Mouse (Mus musculus) neural tube, embryonic 15.5 days (tissue): ENCODE results near the gene Cd48. TPM values are rescaled to one million over a fixed set of nuclear protein-coding genes. Genes with fewer than 3 reads are reported as not detected.
"Not testable (repeated sequence)": the region's sequence is repeated elsewhere in the genome, so short reads cannot be mapped to it uniquely, and the experiment has no call there.

ENCODE experiments used
- ATAC-seq: fragments of 200-750 bp; cut with Nextera tagmentation; 2 replicates; pipeline ENCODE4 v1.8.0; 2017; ENCODE audit warnings: mild to moderate bottlenecking, moderate TSS enrichment, moderate library complexity; ENCODE audit not compliant: low FRiP score
- H3K27ac ChIP-seq: fragments of 300-500 bp; sonication (generic); replicated peaks from 2 replicates; pipeline ENCODE4 v1.5.1; 2015; ENCODE audit warnings: mild to moderate bottlenecking, inconsistent platforms
- H3K27me3 ChIP-seq: fragments of 300-500 bp; sonication (generic); replicated peaks from 2 replicates; pipeline ENCODE4 v1.6.1; 2015; ENCODE audit warnings: inconsistent platforms
- H3K36me3 ChIP-seq: fragments of 300-500 bp; sonication (generic); 2 replicates; pipeline ENCODE4 v1.6.1; 2015; ENCODE audit warnings: inconsistent platforms
- H3K4me1 ChIP-seq: fragments of 300-500 bp; sonication (generic); 2 replicates; pipeline ENCODE4 v1.6.1; 2015; ENCODE audit warnings: inconsistent platforms
- H3K4me2 ChIP-seq: fragments of 300-500 bp; sonication (generic); 2 replicates; pipeline ENCODE4 v1.6.1; 2015; ENCODE audit warnings: inconsistent platforms, mild to moderate bottlenecking, moderate library complexity
- H3K4me3 ChIP-seq: fragments of 300-500 bp; sonication (generic); replicated peaks from 2 replicates; pipeline ENCODE4 v1.5.1; 2015; ENCODE audit warnings: mild to moderate bottlenecking, inconsistent platforms
- H3K9ac ChIP-seq: fragments of 300-500 bp; sonication (generic); replicated peaks from 2 replicates; pipeline ENCODE4 v1.6.1; 2015; ENCODE audit warnings: mild to moderate bottlenecking, inconsistent platforms
- H3K9me3 ChIP-seq: fragments of 300-500 bp; sonication (generic); replicated peaks from 2 replicates; pipeline ENCODE4 v1.6.1; 2016; ENCODE audit warnings: inconsistent platforms
- WGBS: fragments of 180-500 bp; shearing (Covaris S2); methylation state at CpG from one replicate; pipeline ENCODE4 v1.1.7; 2015; ENCODE audit warnings: mixed read lengths; 5-methylcytosine and 5-hydroxymethylcytosine counted together
- microRNA-seq: library from miRNA; unstranded; fragments of <30 nt; microRNA quantifications from one replicate; pipeline ENCODE4, GENCODE M21; 2017
- polyA plus RNA-seq: library from polyadenylated mRNA; unstranded; fragments of >200 nt; fragmentation: Nextera tagmentation; extraction: Ambion mirVana; gene quantifications from 2 replicates; pipeline ENCODE4 v1.2.1, GENCODE M21; 2015

Gene Cd48
- polyA plus RNA-seq, 1 experiment from 2014 or later, result 1.3 TPM

GRCm38 (mm10) chr1:171713736-171714135 lies 31.9 kb downstream of the Cd48 start:
- H3K27me3 ChIP-seq, H3K4me3 ChIP-seq, ATAC-seq, H3K36me3 ChIP-seq, H3K4me2 ChIP-seq, H3K27ac ChIP-seq, H3K4me1 ChIP-seq, H3K9ac ChIP-seq, H3K9me3 ChIP-seq: not testable (repeated sequence)
- 100% methylated on average over 1 of the region's 1 CpGs for WGBS

- Histone ChIP-seq H3K27ac (no peak overlapping the region), H3K36me3 (no peaks in the 10 kb centered on the region), H3K4me1 (no peaks in the 10 kb centered on the region), H3K4me3 (no peak overlapping the region), H3K9me3 (no peaks in the 10 kb centered on the region), H3K9ac (no peak overlapping the region), H3K27me3 (no peaks in the 10 kb centered on the region), H3K4me2 (no peak overlapping the region)
- ATAC-seq, result no peak
- WGBS, result 17% methylated on average over 2 of the region's 2 CpGs
Measured at GRCm38 (mm10) chr1:171715434-171715833, 33.6 kb downstream of the Cd48 start.

- Histone ChIP-seq H3K4me3 (no peak overlapping the region), H3K4me1 (no peaks in the 10 kb centered on the region), H3K27ac (no peak overlapping the region), H3K4me2 (no peak overlapping the region), H3K36me3 (no peaks in the 10 kb centered on the region), H3K9ac (no peak overlapping the region), H3K9me3 (no peaks in the 10 kb centered on the region), H3K27me3 (no peaks in the 10 kb centered on the region)
- 29% methylated on average over 1 of the region's 1 CpGs for WGBS
- no peak for ATAC-seq
Measured at GRCm38 (mm10) chr1:171716232-171716631, 34.4 kb downstream of the Cd48 start.

GRCm38 (mm10) chr1:171731195-171731594 lies 49.4 kb downstream of the Cd48 start:
- H3K4me2 ChIP-seq, result no peak overlapping the region
- no peaks in the 10 kb centered on the region for H3K27me3 ChIP-seq
- H3K9ac ChIP-seq, result no peak overlapping the region
- no peak for ATAC-seq
- no peak overlapping the region for H3K27ac ChIP-seq
- H3K4me1 ChIP-seq, result no peaks in the 10 kb centered on the region
- H3K4me3 ChIP-seq, result no peak overlapping the region
- no peaks in the 10 kb centered on the region for H3K9me3 ChIP-seq
- no peaks in the 10 kb centered on the region for H3K36me3 ChIP-seq

- Histone ChIP-seq H3K36me3 (no peaks in the 10 kb centered on the region), H3K9ac (no peak overlapping the region), H3K27me3 (no peaks in the 10 kb centered on the region), H3K4me1 (no peaks in the 10 kb centered on the region), H3K27ac (no peak overlapping the region), H3K4me2 (no peak overlapping the region), H3K4me3 (no peak overlapping the region), H3K9me3 (no peaks in the 10 kb centered on the region)
- WGBS, result 94% methylated on average over 6 of the region's 6 CpGs
- ATAC-seq, result no peak
Measured at GRCm38 (mm10) chr1:171734898-171735297, 53.1 kb downstream of the Cd48 start.

GRCm38 (mm10) chr1:171748127-171748969 lies 66.5 kb downstream of the Cd48 start:
- Histone ChIP-seq H3K9ac (no peak overlapping the region), H3K4me1 (no peaks in the 10 kb centered on the region), H3K27ac (no peak overlapping the region), H3K36me3 (no peaks in the 10 kb centered on the region), H3K4me2 (no peak overlapping the region), H3K9me3 (no peaks in the 10 kb centered on the region), H3K4me3 (no peak overlapping the region), H3K27me3 (no peaks in the 10 kb centered on the region)
- WGBS, result 91% methylated on average over 3 of the region's 3 CpGs
- ATAC-seq, result no peak

Small RNAs within 50 kb of the gene (microRNA-seq; reads per million reads assigned to microRNA genes)
- gene Mir7683, result not detected

Other genes with a start within 250 kb of the Cd48 start
- 11.8 and 27.5 TPM in 2 replicates for gene F11r, start 244.5 kb upstream of the Cd48 start, polyA plus RNA-seq
- gene Alyref2, start 178.5 kb upstream of the Cd48 start, polyA plus RNA-seq, result 30.6 and 34.7 TPM in 2 replicates
- gene Itln1, start 146.7 kb upstream of the Cd48 start, polyA plus RNA-seq, result not detected in 2 replicates
- gene Cd244a, start 122.8 kb upstream of the Cd48 start, polyA plus RNA-seq, result 0.09 and 1.9 TPM in 2 replicates
- 0.13 and 1.3 TPM in 2 replicates for gene Ly9, start 74.6 kb upstream of the Cd48 start, polyA plus RNA-seq
- gene Slamf7, start 29.0 kb upstream of the Cd48 start, polyA plus RNA-seq, result 0.08 and 0.68 TPM in 2 replicates
- 0.12 and 0.84 TPM in 2 replicates for gene Slamf1, start 85.1 kb downstream of the Cd48 start, polyA plus RNA-seq
- gene Cd84, start 157.7 kb downstream of the Cd48 start, polyA plus RNA-seq, result 1.4 and 3.6 TPM in 2 replicates
- gene Gm10521, start 213.7 kb downstream of the Cd48 start, polyA plus RNA-seq, result not detected in 2 replicates
- 0.14 and 15.4 TPM in 2 replicates for gene Slamf6, start 235.5 kb downstream of the Cd48 start, polyA plus RNA-seq